Mouse (Mus musculus): ENCODE measurements around the gene Tubd1. TPM values are rescaled to one million over a fixed set of nuclear protein-coding genes. Genes with fewer than 3 reads are reported as not detected.

The Tubd1 gene
- polyA plus RNA-seq, 2 experiments, result 5.6 to 10.3 TPM

DNA sequence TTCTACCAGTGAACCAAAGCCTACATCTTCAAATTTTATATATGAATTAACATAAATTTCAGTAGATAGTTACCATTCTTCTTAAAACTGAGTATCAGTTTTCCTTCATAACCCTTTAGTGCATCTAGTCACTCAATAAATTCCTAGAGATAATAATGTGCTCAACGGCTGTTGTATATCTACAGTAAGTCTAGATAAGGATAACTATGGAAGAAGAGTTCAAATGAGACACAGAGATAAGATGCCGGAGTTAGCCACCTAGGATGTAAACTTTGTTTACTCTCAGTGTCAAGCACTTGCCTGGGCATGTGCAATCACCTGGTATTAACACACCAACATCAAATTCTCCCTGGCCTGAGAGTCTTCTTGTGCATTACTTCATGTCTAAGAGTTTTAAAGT lies 37.5 kb upstream of the Tubd1 start:
- no peak overlapping the region for H3K9ac ChIP-seq (replicated peaks)
- peaks cover 50% of the 10 kb centered on the region for H3K36me3 ChIP-seq (replicated peaks; ENCODE audit: control insufficient read depth, insufficient read depth, low read depth)
- no peak overlapping the region for H3K4me2 ChIP-seq (ENCODE audit: low read depth)
- no peaks in the 10 kb centered on the region for H3K9me3 ChIP-seq (ENCODE audit: control insufficient read depth, low read length)
- DNase-seq (ENCODE audit: low read depth in 3 of 3, low spot score in 3 of 3) (no peak), ATAC-seq (ENCODE audit: insufficient read depth) (no peak)
- TF ChIP-seq CTCF (IDR thresholded peaks at IDR 0.05; ENCODE audit: low read depth) (no peak), EP300 (IDR thresholded peaks at IDR 0.05; ENCODE audit: low read depth) (no peak)
- whole genome bisulfite sequencing (ENCODE audit: insufficient replicate concordance), result 19% methylated on average over 2 of the region's 2 CpGs
- no peaks in the 10 kb centered on the region for H3K4me1 ChIP-seq (replicated peaks; ENCODE audit: control insufficient read depth in 2 of 2, insufficient read depth in 2 of 2, low read length in 1 of 2)
- H3K4me3 ChIP-seq (ENCODE audit: insufficient read depth in 1 of 2, low read depth in 2 of 2, low read length in 2 of 2), result no peak overlapping the region
- H3K27me3 ChIP-seq (ENCODE audit: control insufficient read depth, insufficient read depth, low read length), result no peaks in the 10 kb centered on the region
- H3K27ac ChIP-seq, result no peak overlapping the region

DNA sequence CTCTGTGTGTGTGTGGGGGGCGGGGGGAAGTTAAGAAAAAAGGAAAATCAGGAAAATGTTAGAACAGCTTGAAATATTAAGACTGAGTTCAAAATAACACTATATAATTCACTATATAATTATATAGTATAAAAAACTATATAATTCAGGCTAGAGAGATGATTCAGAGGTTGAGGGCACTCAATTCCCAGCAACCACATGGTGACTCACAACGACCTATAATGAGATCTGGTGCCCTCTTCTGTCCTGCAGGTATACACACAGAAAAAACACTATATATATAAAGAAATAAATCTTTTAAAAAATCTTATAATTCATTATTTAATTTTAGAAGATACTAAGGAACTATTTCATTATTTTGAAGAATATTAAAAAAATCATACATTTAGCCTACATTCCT lies 36.8 kb upstream of the Tubd1 start:
- WGBS (ENCODE audit: insufficient replicate concordance), result 81% methylated on average over 2 of the region's 2 CpGs

DNA sequence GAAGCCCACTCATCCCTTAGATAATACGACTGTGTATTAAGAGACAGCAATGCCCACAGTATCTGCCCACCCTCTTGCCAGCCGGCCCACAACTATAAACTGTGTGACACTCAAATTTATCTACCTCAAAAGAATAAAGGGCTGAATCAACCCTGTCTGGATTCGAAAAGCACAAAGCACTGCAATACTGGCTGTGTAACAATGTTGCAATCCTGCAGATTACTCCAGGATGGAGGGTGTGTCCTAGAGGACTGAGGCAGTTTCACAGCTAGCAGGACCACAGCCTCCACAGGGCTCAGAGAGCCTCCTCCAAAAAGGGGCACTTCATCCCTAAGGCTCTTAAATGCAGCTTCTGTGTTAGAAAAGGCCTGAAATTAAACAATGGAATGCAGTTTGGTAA lies 28.2 kb upstream of the Tubd1 start:
- H3K4me1 ChIP-seq (replicated peaks; ENCODE audit: control insufficient read depth in 2 of 2, insufficient read depth in 2 of 2, low read length in 1 of 2), result no peaks in the 10 kb centered on the region
- no peak for TF ChIP-seq CTCF (IDR thresholded peaks at IDR 0.05; ENCODE audit: low read depth)
- no peak for TF ChIP-seq EP300 (IDR thresholded peaks at IDR 0.05; ENCODE audit: low read depth)
- no peak overlapping the region for H3K4me3 ChIP-seq (ENCODE audit: insufficient read depth in 1 of 2, low read depth in 2 of 2, low read length in 2 of 2)
- peaks cover 51% of the 10 kb centered on the region for H3K36me3 ChIP-seq (replicated peaks; ENCODE audit: control insufficient read depth, insufficient read depth, low read depth)
- ATAC-seq (ENCODE audit: insufficient read depth) (no peak), DNase-seq (ENCODE audit: low read depth in 3 of 3, low spot score in 3 of 3) (no peak)
- no peaks in the 10 kb centered on the region for H3K9me3 ChIP-seq (ENCODE audit: control insufficient read depth, low read length)
- no peak overlapping the region for H3K4me2 ChIP-seq (ENCODE audit: low read depth)
- no peak overlapping the region for H3K9ac ChIP-seq (replicated peaks)
- H3K27me3 ChIP-seq (ENCODE audit: control insufficient read depth, insufficient read depth, low read length), result no peaks in the 10 kb centered on the region
- WGBS (ENCODE audit: insufficient replicate concordance), result 79% methylated on average over 3 of the region's 3 CpGs
- H3K27ac ChIP-seq, result no peak overlapping the region

More for the DNA sequence above, 36.8 kb upstream of the Tubd1 start:
- TF ChIP-seq CTCF (IDR thresholded peaks at IDR 0.05; ENCODE audit: low read depth), result no peak
- no peak for TF ChIP-seq EP300 (IDR thresholded peaks at IDR 0.05; ENCODE audit: low read depth)
- DNase-seq (ENCODE audit: low read depth in 3 of 3, low spot score in 3 of 3), result no peak
- ATAC-seq (ENCODE audit: insufficient read depth), result no peak
- no peak overlapping the region for H3K9ac ChIP-seq (replicated peaks)
- no peaks in the 10 kb centered on the region for H3K9me3 ChIP-seq (ENCODE audit: control insufficient read depth, low read length)
- no peaks in the 10 kb centered on the region for H3K27me3 ChIP-seq (ENCODE audit: control insufficient read depth, insufficient read depth, low read length)
- no peaks in the 10 kb centered on the region for H3K4me1 ChIP-seq (replicated peaks; ENCODE audit: control insufficient read depth in 2 of 2, insufficient read depth in 2 of 2, low read length in 1 of 2)
- peaks cover 52% of the 10 kb centered on the region for H3K36me3 ChIP-seq (replicated peaks; ENCODE audit: control insufficient read depth, insufficient read depth, low read depth)
- no peak overlapping the region for H3K27ac ChIP-seq
- H3K4me2 ChIP-seq (ENCODE audit: low read depth), result no peak overlapping the region
- H3K4me3 ChIP-seq (ENCODE audit: insufficient read depth in 1 of 2, low read depth in 2 of 2, low read length in 2 of 2), result no peak overlapping the region

DNA sequence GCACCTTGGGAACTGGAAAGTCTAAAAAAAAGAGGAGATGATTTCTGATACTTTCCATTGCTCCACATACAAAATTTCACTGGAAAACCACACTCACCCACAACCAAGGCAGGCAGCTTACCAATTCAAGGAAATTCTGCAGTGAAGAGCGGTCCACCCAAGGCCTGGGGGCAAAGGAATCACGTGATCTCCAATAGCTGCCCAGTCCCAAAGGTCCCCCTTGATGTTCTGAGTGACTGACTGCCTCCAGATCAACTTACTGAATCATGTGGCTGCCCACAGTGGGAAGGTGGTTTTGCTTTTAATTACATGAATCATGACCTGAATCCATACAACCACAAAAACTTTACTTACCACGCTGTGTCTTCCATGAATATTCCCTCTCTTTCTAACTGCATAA lies 27.6 kb upstream of the Tubd1 start:
- DNase-seq (ENCODE audit: low read depth in 3 of 3, low spot score in 3 of 3), result no peak
- ATAC-seq (ENCODE audit: insufficient read depth), result no peak
- Histone ChIP-seq H3K9ac (replicated peaks) (no peak overlapping the region), H3K4me3 (ENCODE audit: insufficient read depth in 1 of 2, low read depth in 2 of 2, low read length in 2 of 2) (no peak overlapping the region), H3K36me3 (replicated peaks; ENCODE audit: control insufficient read depth, insufficient read depth, low read depth) (peaks cover 47% of the 10 kb centered on the region), H3K4me1 (replicated peaks; ENCODE audit: control insufficient read depth in 2 of 2, insufficient read depth in 2 of 2, low read length in 1 of 2) (no peaks in the 10 kb centered on the region), H3K9me3 (ENCODE audit: control insufficient read depth, low read length) (no peaks in the 10 kb centered on the region), H3K27ac (no peak overlapping the region), H3K4me2 (ENCODE audit: low read depth) (no peak overlapping the region), H3K27me3 (ENCODE audit: control insufficient read depth, insufficient read depth, low read length) (no peaks in the 10 kb centered on the region)
- 88% methylated on average over 3 of the region's 3 CpGs for WGBS (ENCODE audit: insufficient replicate concordance)
- TF ChIP-seq CTCF (IDR thresholded peaks at IDR 0.05; ENCODE audit: low read depth), result no peak

DNA sequence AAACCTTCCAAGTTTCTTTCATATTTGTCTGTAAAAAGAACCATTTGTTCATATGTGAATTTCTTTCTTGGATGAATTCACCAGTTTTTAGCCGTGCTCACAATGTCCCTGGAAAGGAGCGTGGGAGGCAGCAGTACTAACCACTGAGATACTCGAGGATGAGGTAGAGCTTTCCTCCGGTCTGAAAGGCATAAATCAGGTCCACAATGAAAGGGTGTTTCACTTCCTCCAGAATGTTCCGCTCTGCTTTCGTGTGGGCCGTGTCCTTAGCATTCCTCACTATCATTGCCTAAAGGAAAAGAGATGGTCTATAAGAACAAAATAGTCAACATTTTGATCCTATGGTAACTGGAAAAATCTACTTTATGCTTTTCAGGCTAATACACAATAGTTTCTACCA lies 25.0 kb upstream of the Tubd1 start:
- Histone ChIP-seq H3K27me3 (ENCODE audit: control insufficient read depth, insufficient read depth, low read length) (no peaks in the 10 kb centered on the region), H3K4me3 (ENCODE audit: insufficient read depth in 1 of 2, low read depth in 2 of 2, low read length in 2 of 2) (no peak overlapping the region), H3K36me3 (replicated peaks; ENCODE audit: control insufficient read depth, insufficient read depth, low read depth) (peaks cover 40% of the 10 kb centered on the region), H3K4me2 (ENCODE audit: low read depth) (no peak overlapping the region), H3K4me1 (replicated peaks; ENCODE audit: control insufficient read depth in 2 of 2, insufficient read depth in 2 of 2, low read length in 1 of 2) (no peaks in the 10 kb centered on the region), H3K9ac (replicated peaks) (no peak overlapping the region), H3K9me3 (ENCODE audit: control insufficient read depth, low read length) (no peaks in the 10 kb centered on the region), H3K27ac (no peak overlapping the region)
- TF ChIP-seq EP300 (IDR thresholded peaks at IDR 0.05; ENCODE audit: low read depth) (no peak), CTCF (IDR thresholded peaks at IDR 0.05; ENCODE audit: low read depth) (no peak)
- WGBS (ENCODE audit: insufficient replicate concordance), result 85% methylated on average over 7 of the region's 7 CpGs
- ATAC-seq (ENCODE audit: insufficient read depth) (no peak), DNase-seq (ENCODE audit: low read depth in 3 of 3, low spot score in 3 of 3) (no peak)
